Mouse (Mus musculus): ENCODE results near the gene Prmt2. TPM values are rescaled to one million over a fixed set of nuclear protein-coding genes. Genes with fewer than 3 reads are reported as not detected.

The Prmt2 gene
- total RNA-seq, 2 experiments from 2014 or later = 2.4 to 4.0 TPM

DNA sequence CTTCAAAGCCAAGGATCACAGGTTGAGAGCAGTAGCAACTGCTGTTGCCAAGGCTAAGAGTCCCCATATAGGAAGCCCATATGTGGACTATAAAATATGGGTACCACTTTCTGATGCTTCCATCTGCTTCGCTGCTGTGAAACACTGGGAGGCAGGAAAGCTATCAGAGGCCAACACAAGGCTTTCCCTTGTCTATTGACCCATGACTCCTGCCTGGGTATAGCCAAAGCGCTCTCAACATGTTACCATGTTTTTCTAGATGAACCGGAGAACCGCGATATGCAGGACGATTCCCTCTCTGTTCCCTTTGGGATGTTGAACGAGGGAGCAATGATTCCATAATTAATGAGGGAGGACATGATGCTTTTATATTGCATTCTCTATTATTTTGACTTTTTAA is 26.9 kb downstream of the Prmt2 start:
- DNase-seq = no peak
- intact Hi-C loops (cut with DNase I) = no loop called here
- no peak for TF ChIP-seq CTCF (IDR thresholded peaks at IDR 0.05)
- no peak overlapping the region for H3K4me3 ChIP-seq
- no peak overlapping the region for H3K27ac ChIP-seq

DNA sequence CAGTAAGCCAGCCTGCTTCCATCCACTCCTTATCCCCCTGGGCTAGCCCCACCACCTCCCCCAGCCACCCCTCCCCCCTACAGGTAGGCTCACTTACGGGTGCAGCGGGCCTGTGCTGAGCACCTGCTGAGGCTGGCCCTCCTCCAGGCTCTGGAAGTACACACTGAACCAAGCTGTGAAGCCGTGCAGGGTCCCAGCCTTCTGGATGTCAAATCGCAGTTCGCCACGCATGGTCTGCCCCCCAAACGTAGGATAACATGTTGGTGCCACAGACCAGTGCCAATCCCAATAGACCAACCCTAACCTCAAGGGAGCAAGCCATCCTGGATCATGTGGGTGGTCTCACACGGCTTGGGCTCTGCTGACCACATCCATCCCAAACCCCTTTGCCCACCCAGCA is 28.4 kb downstream of the Prmt2 start:
- no peak for TF ChIP-seq CTCF (IDR thresholded peaks at IDR 0.05)

DNA sequence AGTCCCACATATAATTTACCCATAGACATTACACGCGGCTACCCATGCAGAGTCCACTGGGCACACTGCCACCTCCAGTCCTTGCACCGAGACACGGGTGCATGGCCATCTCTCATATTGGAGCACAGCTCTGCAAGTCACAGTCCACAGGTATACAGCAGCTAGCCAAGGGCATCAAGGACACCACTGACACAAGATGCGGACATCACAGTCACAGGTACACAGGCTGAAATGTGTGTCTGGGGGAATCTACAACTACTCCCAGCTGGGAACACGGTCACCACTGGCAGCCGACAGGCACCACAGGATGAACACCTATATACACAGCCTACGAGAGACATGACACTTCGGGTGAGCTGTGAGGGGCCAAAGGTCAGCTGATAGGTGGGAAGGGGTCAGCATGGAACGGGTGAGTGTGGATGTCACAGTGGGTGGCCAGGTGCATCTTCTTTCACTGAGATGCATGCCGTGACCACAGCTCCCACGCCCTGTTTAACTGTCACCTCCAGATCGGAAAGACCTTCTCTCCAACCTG is 30.3 kb downstream of the Prmt2 start:
- no peak for TF ChIP-seq CTCF (IDR thresholded peaks at IDR 0.05)
- Histone ChIP-seq H3K4me3 (no peak overlapping the region), H3K27ac (no peak overlapping the region)
- DNase-seq = no peak
- intact Hi-C loops (cut with DNase I) = no loop called here

More for the DNA sequence above, 28.4 kb downstream of the Prmt2 start:
- no peak for DNase-seq
- no peak overlapping the region for H3K4me3 ChIP-seq
- intact Hi-C loops (cut with DNase I) = no loop called here
- no peak overlapping the region for H3K27ac ChIP-seq

DNA sequence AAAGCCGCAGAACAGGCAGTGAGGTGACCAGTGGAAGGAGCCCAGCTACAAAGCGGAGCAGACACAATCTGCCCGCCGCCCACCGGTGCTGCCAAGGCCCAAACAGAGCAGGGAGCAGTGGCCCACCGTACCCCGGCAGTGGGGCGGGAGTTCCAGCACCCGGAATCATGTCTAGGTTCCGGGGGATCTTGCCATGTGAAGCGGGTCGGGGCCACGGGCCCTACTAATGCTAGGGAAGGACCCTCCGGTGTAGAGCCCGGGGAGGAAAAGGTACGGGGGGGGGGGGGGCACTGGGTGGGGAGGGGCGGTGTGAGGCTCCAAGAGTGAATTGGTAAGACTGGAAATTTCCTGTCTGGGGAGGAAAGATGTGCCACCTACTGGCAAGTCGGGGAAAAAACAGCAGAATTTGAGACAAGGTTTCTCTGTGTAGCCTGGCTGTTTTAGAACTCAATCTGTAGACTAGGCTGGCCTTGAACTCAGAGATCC is 33.8 kb downstream of the Prmt2 start:
- intact Hi-C loops (cut with DNase I) = no loop called here
- peak overlapping the region; percentile 61 for H3K4me3 ChIP-seq
- no peak overlapping the region for H3K27ac ChIP-seq
- peak; percentile 53 for TF ChIP-seq CTCF (IDR thresholded peaks at IDR 0.05)
- no peak for DNase-seq

DNA sequence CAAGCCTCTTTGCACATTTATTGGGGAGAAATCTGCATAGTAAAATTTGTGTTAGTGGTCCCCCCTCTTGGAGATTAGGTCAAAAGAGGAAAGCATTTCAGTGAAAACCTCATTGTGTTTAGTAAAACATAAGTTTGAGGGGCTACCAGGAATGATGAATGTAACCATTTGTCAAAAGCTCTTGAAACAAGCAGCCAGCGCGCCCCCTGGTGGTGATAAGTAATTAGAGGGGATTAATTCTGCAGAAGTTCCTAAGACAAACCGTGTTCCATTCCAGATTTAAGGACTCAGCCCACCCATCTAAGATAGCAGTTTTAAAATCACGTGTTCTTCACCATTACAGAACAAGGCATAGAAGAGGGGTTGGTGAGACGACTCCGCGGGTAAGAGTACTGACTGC is 35.7 kb downstream of the Prmt2 start:
- Histone ChIP-seq H3K4me3 (no peak overlapping the region), H3K27ac (no peak overlapping the region)
- DNase-seq = peak; percentile 59
- intact Hi-C loops (cut with DNase I) = no loop called here
- peak; percentile 78 for TF ChIP-seq CTCF (IDR thresholded peaks at IDR 0.05)

DNA sequence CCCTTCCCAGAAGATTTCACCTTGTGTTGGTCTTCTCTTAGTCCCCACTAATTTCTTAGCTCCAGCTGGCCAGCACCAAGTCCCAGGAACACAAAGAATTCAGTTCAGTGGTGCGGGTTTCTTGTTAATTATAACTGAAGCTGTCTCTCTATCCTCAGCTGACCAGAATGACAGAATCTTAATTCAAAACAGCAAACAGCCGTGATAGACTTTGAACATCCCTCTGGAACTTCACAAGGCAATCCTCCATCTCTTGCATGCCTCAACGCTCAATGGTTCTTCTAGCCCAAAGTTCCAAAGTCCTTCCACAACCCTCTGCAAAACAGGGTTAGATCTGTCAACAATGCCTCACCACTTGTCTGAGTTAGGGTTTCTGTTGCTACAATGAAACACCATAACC is 36.2 kb downstream of the Prmt2 start:
- Histone ChIP-seq H3K4me3 (no peak overlapping the region), H3K27ac (no peak overlapping the region)
- intact Hi-C loops (cut with DNase I) = no loop called here
- TF ChIP-seq CTCF (IDR thresholded peaks at IDR 0.05) = no peak
- no peak for DNase-seq

DNA sequence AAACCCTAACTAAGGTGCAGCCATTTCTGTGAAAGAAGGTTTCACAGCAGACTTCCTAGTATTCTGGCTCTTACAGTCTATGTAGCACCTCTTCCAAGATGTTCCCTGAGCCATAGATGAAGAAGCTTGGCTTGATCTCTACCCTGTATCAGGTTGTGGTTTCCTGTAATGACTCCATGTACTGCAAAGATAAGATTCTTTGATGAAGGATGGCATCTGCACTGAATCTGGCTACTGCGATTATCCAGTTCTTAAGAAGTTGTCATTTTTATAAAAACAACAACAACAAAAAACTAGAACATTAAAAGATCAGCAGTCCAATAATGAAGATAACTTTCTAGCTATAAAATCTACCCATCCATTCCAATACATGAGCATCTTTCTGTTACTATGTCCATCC is 49.7 kb downstream of the Prmt2 start:
- no peak overlapping the region for H3K4me3 ChIP-seq
- intact Hi-C loops (cut with DNase I) = no loop called here

DNA sequence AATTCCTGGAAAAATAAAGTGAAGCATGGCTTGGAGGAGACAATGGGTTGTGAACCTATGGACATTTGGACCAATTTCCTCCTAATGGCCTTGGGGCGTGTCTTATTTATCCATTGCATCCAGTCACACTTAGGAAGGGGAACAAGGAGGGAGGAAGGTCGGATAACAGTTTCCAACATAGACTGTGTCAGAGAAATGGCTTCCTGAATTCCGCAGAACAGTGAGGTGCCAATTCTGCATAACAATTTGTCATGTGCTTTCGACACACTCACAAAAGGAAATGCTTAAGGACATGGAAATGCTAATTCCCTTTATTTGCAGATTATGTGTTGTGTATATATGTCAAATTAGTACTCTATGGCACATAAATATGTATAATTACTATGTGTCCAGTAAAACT is 52.4 kb downstream of the Prmt2 start:
- no peak overlapping the region for H3K27ac ChIP-seq
- intact Hi-C loops (cut with DNase I) = no loop called here
- TF ChIP-seq CTCF (IDR thresholded peaks at IDR 0.05) = no peak
- DNase-seq = no peak
- H3K4me3 ChIP-seq = no peak overlapping the region

More for the DNA sequence above, 49.7 kb downstream of the Prmt2 start:
- DNase-seq = no peak
- no peak for TF ChIP-seq CTCF (IDR thresholded peaks at IDR 0.05)
- H3K27ac ChIP-seq = no peak overlapping the region

DNA sequence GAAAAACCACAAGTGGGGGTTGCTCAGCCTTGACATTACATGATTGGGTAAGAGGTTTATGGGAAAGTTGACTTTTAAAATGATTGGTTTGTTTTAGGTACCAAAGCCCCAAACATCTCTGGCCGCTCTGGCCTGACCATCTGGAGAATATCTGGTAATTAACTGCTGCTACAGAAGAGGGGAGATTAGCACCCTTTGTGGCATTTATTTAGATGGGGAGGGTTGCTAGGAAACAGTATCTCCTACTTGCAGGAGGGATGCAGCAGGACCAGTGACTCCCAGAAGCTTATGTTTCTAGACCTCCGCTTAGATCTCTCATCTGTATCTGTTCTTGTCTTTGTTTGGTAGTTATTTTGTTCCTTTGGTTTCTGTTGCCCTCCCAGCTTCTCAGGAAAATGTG is 62.8 kb downstream of the Prmt2 start:
- intact Hi-C loops (cut with DNase I) = no loop called here
- DNase-seq = no peak
- TF ChIP-seq CTCF (IDR thresholded peaks at IDR 0.05) = no peak
- H3K27ac ChIP-seq = no peak overlapping the region
- no peak overlapping the region for H3K4me3 ChIP-seq

DNA sequence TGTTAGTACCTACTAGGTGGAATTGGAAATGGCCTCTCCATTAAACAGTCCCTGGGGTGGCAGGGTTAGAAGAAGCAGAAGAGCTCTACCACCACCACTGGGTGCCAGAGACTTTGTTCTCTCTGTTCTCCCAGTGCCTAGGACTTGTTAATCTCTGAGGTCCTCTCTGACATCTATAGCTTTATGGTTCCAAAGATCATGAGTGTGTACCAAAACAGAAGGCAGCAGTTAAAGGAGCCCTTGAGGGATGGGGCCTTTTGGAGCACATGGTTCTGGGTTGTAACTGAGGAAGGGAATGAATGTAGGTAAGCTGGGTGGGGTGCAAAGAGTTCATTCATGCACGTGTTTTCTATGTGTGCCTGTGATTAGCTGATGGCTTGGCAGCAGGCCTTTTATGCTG is 79.7 kb downstream of the Prmt2 start:
- DNase-seq = no peak
- no peak for TF ChIP-seq CTCF (IDR thresholded peaks at IDR 0.05)
- Histone ChIP-seq H3K4me3 (no peak overlapping the region), H3K27ac (no peak overlapping the region)
- intact Hi-C loops (cut with DNase I) = no loop called here

DNA sequence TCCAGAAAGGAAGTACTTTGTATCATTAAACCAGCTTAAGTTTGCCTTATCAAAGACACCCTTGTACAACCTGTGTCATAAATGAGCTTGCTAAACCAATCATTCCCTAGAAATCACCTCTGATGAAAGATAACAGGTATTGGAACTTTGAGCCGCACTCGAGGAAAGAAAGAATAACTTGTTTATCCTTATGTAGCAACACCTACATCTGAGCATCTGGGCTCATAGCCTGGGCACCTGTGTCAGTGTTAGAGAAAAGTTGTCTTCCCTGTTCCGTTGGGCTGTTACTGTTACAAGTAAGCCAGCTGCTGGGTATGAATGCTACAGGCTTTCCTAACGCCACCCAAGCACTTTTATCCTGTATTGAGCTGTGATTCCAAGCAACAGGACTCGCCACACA is 80.1 kb downstream of the Prmt2 start:
- no peak for DNase-seq
- intact Hi-C loops (cut with DNase I) = no loop called here
- no peak overlapping the region for H3K27ac ChIP-seq
- H3K4me3 ChIP-seq = no peak overlapping the region
- TF ChIP-seq CTCF (IDR thresholded peaks at IDR 0.05) = no peak

Small RNA genes lying within 50 kb of the gene (microRNA-seq; reads per million reads assigned to microRNA genes)
- gene Mir678 = not detected

Other genes starting within 250 kb of the Prmt2 start
- 10 to 100 TPM in 1 of 2 experiments, 1 to 10 TPM in 1; 9.5 to 10.3 TPM for gene Zfp280b, start 205.2 kb downstream of the Prmt2 start, total RNA-seq (2021)
- not detected for gene Slc5a4b, start 126.9 kb downstream of the Prmt2 start, total RNA-seq (2021)
- gene Slc5a4a, start 90.4 kb downstream of the Prmt2 start, total RNA-seq (2021) = not detected
- gene S100b, start 16.0 kb upstream of the Prmt2 start, total RNA-seq (2021) = 1 to 10 TPM; 1.3 to 1.5 TPM
- 1 to 10 TPM; 3.8 to 5.0 TPM for gene Dip2a, start 107.4 kb upstream of the Prmt2 start, total RNA-seq (2021)
- gene AC141477.1, start 202.6 kb upstream of the Prmt2 start, total RNA-seq (2021) = not detected
- 10 to 100 TPM; 68.0 to 78.4 TPM for gene Pcnt, start 204.9 kb upstream of the Prmt2 start, total RNA-seq (2021)
- under 1 TPM in 1 of 2 experiments, not detected in 1; 0.22 TPM for gene 2610028H24Rik, start 211.2 kb upstream of the Prmt2 start, total RNA-seq (2021)
- 10 to 100 TPM; 18.0 to 23.8 TPM for gene Mcm3ap, start 231.1 kb upstream of the Prmt2 start, total RNA-seq (2021)
- 1 to 10 TPM; 3.7 to 5.0 TPM for gene Ybey, start 231.2 kb upstream of the Prmt2 start, total RNA-seq (2021)